Mouse (Mus musculus): ENCODE results near the gene Ephx1.

DNA sequence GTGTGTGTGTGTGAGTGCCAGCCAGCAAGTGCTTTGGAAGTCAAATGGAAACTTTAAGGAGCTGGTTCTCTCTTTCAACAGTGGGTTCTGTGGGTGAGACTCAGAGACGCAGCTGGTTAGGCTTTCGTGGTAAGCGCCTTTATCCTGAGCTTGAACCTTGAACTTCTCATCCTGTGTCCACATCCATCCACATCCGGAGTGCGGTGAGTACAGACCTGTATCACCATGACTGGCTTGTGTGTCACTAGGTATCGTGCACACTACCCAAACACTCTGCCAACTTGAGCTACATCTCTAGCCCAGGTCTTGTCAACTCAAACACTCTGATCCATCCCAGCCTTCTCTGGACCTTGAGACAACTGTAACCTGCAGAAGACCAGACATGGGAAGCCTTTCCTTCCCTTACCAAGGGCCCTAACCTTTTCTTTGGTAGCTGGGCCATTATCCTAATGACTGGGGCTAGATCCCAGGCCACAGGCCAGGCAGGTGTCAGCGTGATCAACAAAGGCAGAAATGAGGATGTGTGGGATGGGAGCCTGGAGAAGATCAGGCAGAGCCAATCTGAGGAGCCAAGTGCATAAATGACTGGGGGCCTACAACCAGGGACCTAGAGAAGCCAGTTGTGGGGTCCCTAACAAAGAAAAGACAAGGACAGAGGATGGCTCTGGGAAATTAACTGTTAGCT lies 79.8 kb downstream of the Ephx1 start:
- no peak for TF ChIP-seq POLR2A (IDR thresholded peaks at IDR 0.05; ENCODE audit: insufficient read depth, low read depth, low read length)
- TF ChIP-seq CTCF (IDR thresholded peaks at IDR 0.05; ENCODE audit: insufficient read depth, low read depth, low read length): no peak
